Mouse (Mus musculus): Measurements from ENCODE around the gene A030005L19Rik. TPM values are rescaled to one million over a fixed set of nuclear protein-coding genes. Genes with fewer than 3 reads are reported as not detected.
"Not testable (repeated sequence)": the region's sequence is repeated elsewhere in the genome, so short reads cannot be mapped to it uniquely, and the experiment has no call there.

A030005L19Rik gene
- polyA plus RNA-seq, 1 experiment from 2014 or later, result 0.25 TPM

- not testable (repeated sequence) for H3K27ac ChIP-seq (replicated peaks); H3K9me3 ChIP-seq; H3K4me1 ChIP-seq (replicated peaks); H3K36me3 ChIP-seq; ATAC-seq (ENCODE audit: low read depth); H3K9ac ChIP-seq; H3K4me3 ChIP-seq; H3K4me2 ChIP-seq; H3K27me3 ChIP-seq
- WGBS, result 96% methylated on average over 2 of the region's 2 CpGs
Observed at GRCm38 (mm10) chr1:82942505-82942904, 29.4 kb downstream of the A030005L19Rik start.

- ATAC-seq (ENCODE audit: low read depth); H3K9me3 ChIP-seq; H3K27ac ChIP-seq (replicated peaks); H3K4me1 ChIP-seq (replicated peaks); H3K36me3 ChIP-seq; H3K27me3 ChIP-seq; H3K4me3 ChIP-seq; H3K4me2 ChIP-seq; H3K9ac ChIP-seq: not testable (repeated sequence)
- no CpG with 5 or more reads among the region's 6 CpGs for WGBS
Observed at GRCm38 (mm10) chr1:82943295-82943694, 30.2 kb downstream of the A030005L19Rik start, which contains the start of gene A030003K21Rik. A030003K21Rik (minus strand) TSS chr1:82943388.

GRCm38 (mm10) chr1:82946029-82946428 is 32.9 kb downstream of the A030005L19Rik start:
- not testable (repeated sequence) for H3K9me3 ChIP-seq; H3K36me3 ChIP-seq; H3K9ac ChIP-seq; H3K4me2 ChIP-seq; H3K27me3 ChIP-seq; ATAC-seq (ENCODE audit: low read depth); H3K4me1 ChIP-seq (replicated peaks); H3K4me3 ChIP-seq; H3K27ac ChIP-seq (replicated peaks)
- 100% methylated on average over 2 of the region's 2 CpGs for WGBS

- no peak overlapping the region for H3K4me3 ChIP-seq
- H3K4me1 ChIP-seq (replicated peaks), result no peaks in the 10 kb centered on the region
- H3K27ac ChIP-seq (replicated peaks), result no peak overlapping the region
- no peak overlapping the region for H3K4me2 ChIP-seq
- WGBS, result 78% methylated on average over 2 of the region's 2 CpGs
- no peaks in the 10 kb centered on the region for H3K36me3 ChIP-seq
- H3K27me3 ChIP-seq, result no peaks in the 10 kb centered on the region
- no peaks in the 10 kb centered on the region for H3K9me3 ChIP-seq
- no peak overlapping the region for H3K9ac ChIP-seq
- ATAC-seq (ENCODE audit: low read depth), result no peak
Observed at GRCm38 (mm10) chr1:82948601-82949000, 35.5 kb downstream of the A030005L19Rik start.

- H3K4me3 ChIP-seq; ATAC-seq (ENCODE audit: low read depth); H3K9ac ChIP-seq; H3K27me3 ChIP-seq; H3K4me2 ChIP-seq; H3K27ac ChIP-seq (replicated peaks); H3K9me3 ChIP-seq; H3K36me3 ChIP-seq; H3K4me1 ChIP-seq (replicated peaks): not testable (repeated sequence)
Observed at GRCm38 (mm10) chr1:82955913-82956312, 42.8 kb downstream of the A030005L19Rik start, which contains the start of gene Gm7544. Gm7544 (minus strand) TSS chr1:82956013.

GRCm38 (mm10) chr1:82959870-82960385 is 46.8 kb downstream of the A030005L19Rik start, which contains the start of gene Gm47955:
Gm47955 (plus strand) TSS chr1:82960286.
- no peaks in the 10 kb centered on the region for H3K4me1 ChIP-seq (replicated peaks)
- H3K27me3 ChIP-seq, result no peaks in the 10 kb centered on the region
- no peak within 1 kb of the TSS for H3K4me3 ChIP-seq
- H3K9me3 ChIP-seq, result no peaks in the 10 kb centered on the region
- 93% methylated on average over 11 of the region's 11 CpGs for WGBS
- no peak within 1 kb of the TSS for H3K9ac ChIP-seq
- H3K4me2 ChIP-seq, result no peak within 1 kb of the TSS
- H3K36me3 ChIP-seq, result no peaks in the 10 kb centered on the region
- ATAC-seq (ENCODE audit: low read depth), result no peak
- no peak within 1 kb of the TSS for H3K27ac ChIP-seq (replicated peaks)

Other genes with a start within 250 kb of the A030005L19Rik start
- 360 TPM in 2 replicates for gene Mff, start 188.4 kb upstream of the A030005L19Rik start, polyA plus RNA-seq (2015; fragmentation: Nextera tagmentation; extraction: Ambion mirVana)
- 0.13 and 0.19 TPM in 2 replicates for gene Tm4sf20, start 144.9 kb upstream of the A030005L19Rik start, polyA plus RNA-seq (2015; fragmentation: Nextera tagmentation; extraction: Ambion mirVana)
- not detected in 2 replicates for gene Gm47791, start 142.1 kb upstream of the A030005L19Rik start, polyA plus RNA-seq (2015; fragmentation: Nextera tagmentation; extraction: Ambion mirVana)
- 35.3 and 36.9 TPM in 2 replicates for gene Agfg1, start 73.8 kb upstream of the A030005L19Rik start, polyA plus RNA-seq (2015; fragmentation: Nextera tagmentation; extraction: Ambion mirVana)
- not detected in 2 replicates for gene A030014E15Rik, start 11.6 kb downstream of the A030005L19Rik start, polyA plus RNA-seq (2015; fragmentation: Nextera tagmentation; extraction: Ambion mirVana)
- not detected in 2 replicates for gene Gm6217, start 18.1 kb downstream of the A030005L19Rik start, polyA plus RNA-seq (2015; fragmentation: Nextera tagmentation; extraction: Ambion mirVana)
- not detected in 2 replicates for gene A030003K21Rik, start 30.1 kb downstream of the A030005L19Rik start, polyA plus RNA-seq (2015; fragmentation: Nextera tagmentation; extraction: Ambion mirVana)
- not detected in 2 replicates for gene Gm7544, start 42.7 kb downstream of the A030005L19Rik start, polyA plus RNA-seq (2015; fragmentation: Nextera tagmentation; extraction: Ambion mirVana)
- not detected in 2 replicates for gene Gm47955, start 47.0 kb downstream of the A030005L19Rik start, polyA plus RNA-seq (2015; fragmentation: Nextera tagmentation; extraction: Ambion mirVana)
- gene Gm47959, start 87.2 kb downstream of the A030005L19Rik start, polyA plus RNA-seq (2015; fragmentation: Nextera tagmentation; extraction: Ambion mirVana), result not detected in 2 replicates
- 0.49 and 0.68 TPM in 2 replicates for gene Slc19a3, start 125.1 kb downstream of the A030005L19Rik start, polyA plus RNA-seq (2015; fragmentation: Nextera tagmentation; extraction: Ambion mirVana)
- gene Krtap28-10, start 129.2 kb downstream of the A030005L19Rik start, polyA plus RNA-seq (2015; fragmentation: Nextera tagmentation; extraction: Ambion mirVana), result not detected in 2 replicates
- not detected in 2 replicates for gene Gm47969, start 131.6 kb downstream of the A030005L19Rik start, polyA plus RNA-seq (2015; fragmentation: Nextera tagmentation; extraction: Ambion mirVana)
- gene A030005K14Rik, start 146.1 kb downstream of the A030005L19Rik start, polyA plus RNA-seq (2015; fragmentation: Nextera tagmentation; extraction: Ambion mirVana), result not detected in 2 replicates
- gene Krtap28-13, start 147.6 kb downstream of the A030005L19Rik start, polyA plus RNA-seq (2015; fragmentation: Nextera tagmentation; extraction: Ambion mirVana), result not detected in 2 replicates
- not detected in 2 replicates for gene Ccl20, start 203.4 kb downstream of the A030005L19Rik start, polyA plus RNA-seq (2015; fragmentation: Nextera tagmentation; extraction: Ambion mirVana)
- 0.28 and 0.48 TPM in 2 replicates for gene Daw1, start 246.4 kb downstream of the A030005L19Rik start, polyA plus RNA-seq (2015; fragmentation: Nextera tagmentation; extraction: Ambion mirVana)

Measured in neural tube, embryonic 13.5 days (tissue).